In the genomic region with DNA sequence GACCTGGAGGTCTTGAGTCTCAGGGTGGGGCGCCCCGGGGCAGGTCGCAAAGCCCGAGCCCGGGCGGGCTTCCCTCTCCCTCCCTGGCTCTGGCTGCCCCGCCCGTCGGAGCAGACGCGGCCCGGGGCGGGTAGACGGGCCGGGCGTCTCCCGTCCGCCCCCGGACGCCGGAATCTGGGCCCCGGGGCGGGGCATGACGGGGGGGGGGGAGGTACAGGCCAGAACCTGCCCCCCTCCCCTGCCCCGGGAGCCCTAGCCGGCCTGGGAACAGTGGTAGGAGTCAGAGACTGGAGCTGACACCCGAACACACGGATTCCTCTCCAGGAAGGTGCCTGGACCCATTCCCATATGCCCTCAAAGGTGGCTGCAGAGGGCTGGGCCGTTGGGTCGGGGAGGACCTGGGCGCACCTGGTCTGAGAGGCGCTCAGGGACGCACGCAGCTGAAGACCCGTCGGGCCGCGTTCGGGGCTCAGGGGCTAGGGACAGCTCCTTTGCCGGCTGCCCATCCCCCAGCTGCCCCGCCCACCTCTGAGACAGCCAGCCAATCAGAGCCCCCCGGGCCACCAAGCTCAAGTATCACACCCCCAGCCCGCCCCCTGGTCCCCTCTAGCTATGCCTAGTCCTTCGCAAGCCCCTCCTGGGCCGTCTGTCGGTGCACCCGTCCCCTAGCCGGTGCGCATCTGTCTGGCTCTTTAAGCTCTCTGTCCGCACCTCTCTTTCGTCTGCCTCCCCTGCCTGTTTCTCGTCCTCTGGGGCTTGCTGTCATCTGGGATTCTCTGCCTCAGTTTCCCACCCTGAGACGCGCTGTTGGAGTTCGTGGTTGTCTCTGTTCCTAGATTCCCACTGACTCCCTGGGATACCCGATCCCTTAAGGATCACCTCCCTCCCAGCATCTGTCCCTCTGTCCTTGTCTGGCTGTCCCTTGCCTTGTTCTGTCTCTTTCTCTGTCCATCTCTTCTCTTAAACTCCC, we compare ENCODE assay signal across 8 mouse cellular contexts. TPM values are rescaled to one million over a fixed set of nuclear protein-coding genes. Genes with fewer than 3 reads are reported as not detected.
DNase-seq lines count a peak whose midpoint lies in the region; ATAC-seq and TF ChIP-seq lines count a peak whose summit lies in the region.

No protein-coding gene starts in this region.

- no peaks in the 10 kb centered on the region for H3K9me3 ChIP-seq in embryonic facial prominence, embryonic 12.5 days
- no peaks in the 10 kb centered on the region for H3K9me3 ChIP-seq in heart, embryonic 16.5 days (replicated peaks; ENCODE audit: control insufficient read depth, low read length)
- H3K9me3 ChIP-seq in kidney, postnatal 0 days (replicated peaks; ENCODE audit: low read length), result no peaks in the 10 kb centered on the region
- H3K9me3 ChIP-seq in stomach, embryonic 15.5 days, result no peaks in the 10 kb centered on the region

- 1% methylated on average over 38 of the region's 56 CpGs for WGBS in embryonic facial prominence, embryonic 12.5 days
- whole genome bisulfite sequencing in heart, embryonic 16.5 days, result 1% methylated on average over 43 of the region's 56 CpGs
- 1% methylated on average over 42 of the region's 56 CpGs for WGBS in kidney, postnatal 0 days
- WGBS in stomach, embryonic 15.5 days, result 2% methylated on average over 52 of the region's 56 CpGs

- DNase-seq in right cerebral cortex, postnatal 4 days, result peak; percentile 63
- DNase-seq in right cerebral cortex, adult 18-20 months, result no peak
- peak; percentile 75 for DNase-seq in kidney, postnatal 0 days (ENCODE audit: low spot score)
- peak; percentile 71 for DNase-seq in lung, postnatal 36 days
- DNase-seq in left cerebral cortex, adult 18-20 months (ENCODE audit: low spot score in 2 of 2), result no peak

- H3K4me1 ChIP-seq in embryonic facial prominence, embryonic 12.5 days, result peaks cover 14% of the 10 kb centered on the region; the same call in 1 of the 2 replicates
- peaks cover 5% of the 10 kb centered on the region; the same call in 1 of the 2 replicates for H3K4me1 ChIP-seq in heart, embryonic 16.5 days (ENCODE audit: control insufficient read depth, insufficient read depth, low read length)
- no peaks in the 10 kb centered on the region; the same call in 1 of the 2 replicates for H3K4me1 ChIP-seq in kidney, postnatal 0 days (replicated peaks; ENCODE audit: insufficient read depth, low read length)
- peaks cover 24% of the 10 kb centered on the region for H3K4me1 ChIP-seq in stomach, embryonic 15.5 days

- peak overlapping the region; percentile 30 for H3K4me3 ChIP-seq in embryonic facial prominence, embryonic 12.5 days
- peak overlapping the region; percentile 41 for H3K4me3 ChIP-seq in heart, embryonic 16.5 days (ENCODE audit: low read length)
- peak overlapping the region; percentile 35 for H3K4me3 ChIP-seq in kidney, postnatal 0 days (replicated peaks; ENCODE audit: low read depth, low read length)
- peak overlapping the region; percentile 39 for H3K4me3 ChIP-seq in stomach, embryonic 15.5 days (replicated peaks)

- peak overlapping the region; percentile 7; the same call in 1 of the 2 replicates for H3K9ac ChIP-seq in embryonic facial prominence, embryonic 12.5 days
- H3K9ac ChIP-seq in heart, embryonic 16.5 days (ENCODE audit: low read length), result no peak overlapping the region; the same call in 1 of the 2 replicates
- H3K9ac ChIP-seq in kidney, postnatal 0 days (ENCODE audit: low read depth, low read length), result peak overlapping the region; percentile 46; the same call in 1 of the 2 replicates
- H3K9ac ChIP-seq in stomach, embryonic 15.5 days, result 0 out of 2 replicates have a peak overlapping the region, but pooled peaks have one; percentile 19

- peak overlapping the region; percentile 46 for H3K4me2 ChIP-seq in embryonic facial prominence, embryonic 12.5 days (replicated peaks)
- H3K4me2 ChIP-seq in heart, embryonic 16.5 days (ENCODE audit: low read depth, low read length), result peak overlapping the region; percentile 58
- H3K4me2 ChIP-seq in kidney, postnatal 0 days (ENCODE audit: low read length), result peak overlapping the region; percentile 65
- peak overlapping the region; percentile 68 for H3K4me2 ChIP-seq in stomach, embryonic 15.5 days

- H3K27ac ChIP-seq in embryonic facial prominence, embryonic 12.5 days, result no peak overlapping the region; the same call in 1 of the 2 replicates
- H3K27ac ChIP-seq in heart, embryonic 16.5 days (ENCODE audit: low read length), result no peak overlapping the region
- H3K27ac ChIP-seq in kidney, postnatal 0 days, result no peak overlapping the region
- H3K27ac ChIP-seq in stomach, embryonic 15.5 days, result no peak overlapping the region

- H3K27me3 ChIP-seq in embryonic facial prominence, embryonic 12.5 days, result peaks cover 49% of the 10 kb centered on the region
- peaks cover 53% of the 10 kb centered on the region for H3K27me3 ChIP-seq in heart, embryonic 16.5 days (ENCODE audit: control insufficient read depth, insufficient read depth, low read length)
- peaks cover 20% of the 10 kb centered on the region for H3K27me3 ChIP-seq in kidney, postnatal 0 days (ENCODE audit: insufficient read depth, low read length)
- peaks cover 43% of the 10 kb centered on the region for H3K27me3 ChIP-seq in stomach, embryonic 15.5 days (replicated peaks)

- no peak for TF ChIP-seq CTCF in kidney, postnatal 0 days (IDR thresholded peaks at IDR 0.05; ENCODE audit: low read depth)

- H3K36me3 ChIP-seq in embryonic facial prominence, embryonic 12.5 days, result no peaks in the 10 kb centered on the region
- H3K36me3 ChIP-seq in heart, embryonic 16.5 days (ENCODE audit: control insufficient read depth, insufficient read depth), result no peaks in the 10 kb centered on the region
- H3K36me3 ChIP-seq in kidney, postnatal 0 days (ENCODE audit: insufficient read depth, low read length), result no peaks in the 10 kb centered on the region
- no peaks in the 10 kb centered on the region for H3K36me3 ChIP-seq in stomach, embryonic 15.5 days

- ATAC-seq in embryonic facial prominence, embryonic 12.5 days (ENCODE audit: insufficient number of reproducible peaks, insufficient read depth, low FRiP score, low TSS enrichment), result peak; percentile 62; the same call in 1 of the 2 replicates
- peak; percentile 61 for ATAC-seq in heart, embryonic 16.5 days (replicated peaks; ENCODE audit: extremely low read depth, insufficient read depth, low FRiP score)
- peak; percentile 70 for ATAC-seq in kidney, postnatal 0 days (replicated peaks; ENCODE audit: low FRiP score, low read depth)
- ATAC-seq in stomach, embryonic 15.5 days (ENCODE audit: insufficient read depth, low FRiP score, low read depth), result peak; percentile 68

RNA-seq across cellular contexts. Expression of gene Il11, which starts 5.5 kb away (rescaled TPM):
- polyA plus RNA-seq in embryonic facial prominence, embryonic 12.5 days (2016; fragmentation: Nextera tagmentation; extraction: Ambion mirVana), result 0.10 TPM in 1 of 2 replicates, not detected in the other
- 0.11 and 0.20 TPM in 2 replicates for polyA plus RNA-seq in heart, embryonic 16.5 days (2015; fragmentation: Nextera tagmentation; extraction: Ambion mirVana)
- polyA plus RNA-seq in kidney, postnatal 0 days (2015; fragmentation: Nextera tagmentation; extraction: Ambion mirVana), result 0.14 and 0.20 TPM in 2 replicates
- 0.13 and 0.22 TPM in 2 replicates for polyA plus RNA-seq in stomach, embryonic 15.5 days (2015; fragmentation: Nextera tagmentation; extraction: Ambion mirVana)
- total RNA-seq in left cerebral cortex, adult 18-20 months (2021), result under 1 TPM; 0.28 to 0.30 TPM

RNA-seq across cellular contexts. Expression of gene Tmem190, which starts 5.6 kb away (rescaled TPM):
- polyA plus RNA-seq in embryonic facial prominence, embryonic 12.5 days (2016; fragmentation: Nextera tagmentation; extraction: Ambion mirVana), result not detected in 2 replicates
- not detected in 2 replicates for polyA plus RNA-seq in heart, embryonic 16.5 days (2015; fragmentation: Nextera tagmentation; extraction: Ambion mirVana)
- 0.70 TPM in 1 of 2 replicates, not detected in the other for polyA plus RNA-seq in kidney, postnatal 0 days (2015; fragmentation: Nextera tagmentation; extraction: Ambion mirVana)
- 1.2 and 1.4 TPM in 2 replicates for polyA plus RNA-seq in stomach, embryonic 15.5 days (2015; fragmentation: Nextera tagmentation; extraction: Ambion mirVana)
- not detected for total RNA-seq in left cerebral cortex, adult 18-20 months (2021)

RNA-seq across cellular contexts. Expression of gene Fam71e2, which starts 6.0 kb away (rescaled TPM):
- polyA plus RNA-seq in embryonic facial prominence, embryonic 12.5 days (2016; fragmentation: Nextera tagmentation; extraction: Ambion mirVana), result not detected in 2 replicates
- polyA plus RNA-seq in heart, embryonic 16.5 days (2015; fragmentation: Nextera tagmentation; extraction: Ambion mirVana), result not detected in 2 replicates
- polyA plus RNA-seq in kidney, postnatal 0 days (2015; fragmentation: Nextera tagmentation; extraction: Ambion mirVana), result not detected in 2 replicates
- not detected in 2 replicates for polyA plus RNA-seq in stomach, embryonic 15.5 days (2015; fragmentation: Nextera tagmentation; extraction: Ambion mirVana)
- not detected for total RNA-seq in left cerebral cortex, adult 18-20 months (2021)

RNA-seq across cellular contexts. Expression of gene Tmem238, which starts 12.3 kb away (rescaled TPM):
- 5.8 and 6.2 TPM in 2 replicates for polyA plus RNA-seq in embryonic facial prominence, embryonic 12.5 days (2016; fragmentation: Nextera tagmentation; extraction: Ambion mirVana)
- polyA plus RNA-seq in heart, embryonic 16.5 days (2015; fragmentation: Nextera tagmentation; extraction: Ambion mirVana), result 5.8 and 6.7 TPM in 2 replicates
- polyA plus RNA-seq in kidney, postnatal 0 days (2015; fragmentation: Nextera tagmentation; extraction: Ambion mirVana), result 35.9 and 40.4 TPM in 2 replicates
- polyA plus RNA-seq in stomach, embryonic 15.5 days (2015; fragmentation: Nextera tagmentation; extraction: Ambion mirVana), result 35.4 and 36.4 TPM in 2 replicates
- 1 to 10 TPM; 2.0 to 3.1 TPM for total RNA-seq in left cerebral cortex, adult 18-20 months (2021)

RNA-seq across cellular contexts. Expression of gene Rpl28, which starts 15.5 kb away (rescaled TPM):
- polyA plus RNA-seq in embryonic facial prominence, embryonic 12.5 days (2016; fragmentation: Nextera tagmentation; extraction: Ambion mirVana), result 388 and 404 TPM in 2 replicates
- 191 and 205 TPM in 2 replicates for polyA plus RNA-seq in heart, embryonic 16.5 days (2015; fragmentation: Nextera tagmentation; extraction: Ambion mirVana)
- polyA plus RNA-seq in kidney, postnatal 0 days (2015; fragmentation: Nextera tagmentation; extraction: Ambion mirVana), result 453 and 480 TPM in 2 replicates
- 309 and 356 TPM in 2 replicates for polyA plus RNA-seq in stomach, embryonic 15.5 days (2015; fragmentation: Nextera tagmentation; extraction: Ambion mirVana)
- total RNA-seq in left cerebral cortex, adult 18-20 months (2021), result 100 to 1,000 TPM; 439 to 453 TPM

Comparison
In these comparisons a context has a peak if more than half of its experiments do, and no peak if none do; other contexts are left out.
1. DNase-seq: peak in right cerebral cortex, postnatal 4 days (single experiment), kidney, postnatal 0 days (single experiment) and lung, postnatal 36 days (single experiment); none in right cerebral cortex, adult 18-20 months (single experiment) and left cerebral cortex, adult 18-20 months (0 of 2).
2. Peak in every context shown above with its lines, with median percentiles within 50 percentile points of each other: ATAC-seq, H3K4me2 ChIP-seq and H3K4me3 ChIP-seq.